Mouse (Mus musculus) intestine, postnatal 0 days (tissue): Measurements from ENCODE around the gene Prickle1. TPM values are rescaled to one million over a fixed set of nuclear protein-coding genes. Genes with fewer than 3 reads are reported as not detected.

ENCODE experiments used
- ATAC-seq: fragments of 200-750 bp; cut with Nextera tagmentation; 2 replicates; pipeline ENCODE4 v1.8.0; 2017; ENCODE audit warnings: mild to moderate bottlenecking, moderate TSS enrichment, moderate library complexity
- H3K27ac ChIP-seq: fragments of 300-500 bp; sonication (generic); 2 replicates; pipeline ENCODE4 v1.5.1; 2014; ENCODE audit warnings: mild to moderate bottlenecking, low read depth, low read length, moderate library complexity
- H3K27me3 ChIP-seq: fragments of 300-500 bp; sonication (generic); replicated peaks from 2 replicates; pipeline ENCODE4 v1.6.1; 2014; ENCODE audit warnings: low read length, mixed read lengths; ENCODE audit not compliant: control insufficient read depth, insufficient read depth
- H3K36me3 ChIP-seq: fragments of 300-500 bp; sonication (generic); 2 replicates; pipeline ENCODE4 v1.6.1; 2014; ENCODE audit warnings: mild to moderate bottlenecking, moderate library complexity; ENCODE audit not compliant: control insufficient read depth, insufficient read depth
- H3K4me1 ChIP-seq: fragments of 300-500 bp; sonication (generic); replicated peaks from 2 replicates; pipeline ENCODE4 v1.6.1; 2014; ENCODE audit warnings: antibody characterized with exemption, low read length, mixed read lengths; ENCODE audit not compliant: control insufficient read depth, insufficient read depth
- H3K4me2 ChIP-seq: fragments of 300-500 bp; sonication (generic); replicated peaks from 2 replicates; pipeline ENCODE4 v1.6.1; 2014; ENCODE audit warnings: low read depth, mild to moderate bottlenecking, moderate library complexity
- H3K4me3 ChIP-seq: fragments of 300-500 bp; sonication (generic); 2 replicates; pipeline ENCODE4 v1.5.1; 2014; ENCODE audit warnings: low read depth, low read length
- H3K9ac ChIP-seq: fragments of 300-500 bp; sonication (generic); 2 replicates; pipeline ENCODE4 v1.6.1; 2014; ENCODE audit warnings: mild to moderate bottlenecking, low read depth, low read length
- H3K9me3 ChIP-seq: fragments of 300-500 bp; sonication (generic); 2 replicates; pipeline ENCODE4 v1.6.1; 2016; ENCODE audit warnings: mixed run types; ENCODE audit not compliant: control insufficient read depth
- CTCF ChIP-seq: sonication (generic); IDR thresholded peaks from 2 replicates; pipeline ENCODE4 v1.5.1; 2016; ENCODE audit warnings: low read depth, mild to moderate bottlenecking, control low read depth, antibody characterized with exemption, moderate library complexity
- WGBS: fragments of 180-500 bp; shearing (Covaris S2); extraction: QIAGEN DNeasy Blood & Tissue Kit; methylation state at CpG from one replicate; pipeline ENCODE4 v1.1.7; 2014; 5-methylcytosine and 5-hydroxymethylcytosine counted together
- polyA plus RNA-seq: library from polyadenylated mRNA; unstranded; fragments of >200 nt; fragmentation: Nextera tagmentation; extraction: Ambion mirVana; gene quantifications from 2 replicates; pipeline ENCODE4 v1.2.1, GENCODE M21; 2015

The Prickle1 gene
- polyA plus RNA-seq, 1 experiment from 2014 or later, result 6.5 TPM

- no peaks in the 10 kb centered on the region for H3K9me3 ChIP-seq
- no peak overlapping the region for H3K9ac ChIP-seq
- H3K36me3 ChIP-seq, result no peaks in the 10 kb centered on the region
- WGBS, result 45% methylated on average over 5 of the region's 5 CpGs
- no peaks in the 10 kb centered on the region for H3K27me3 ChIP-seq
- no peak for TF ChIP-seq CTCF
- H3K4me3 ChIP-seq, result no peak overlapping the region
- H3K27ac ChIP-seq, result no peak overlapping the region
- ATAC-seq, result no peak
- H3K4me2 ChIP-seq, result no peak overlapping the region
- no peaks in the 10 kb centered on the region for H3K4me1 ChIP-seq
Observed at GRCm38 (mm10) chr15:93563491-93563890, 32.2 kb downstream of the Prickle1 start.

DNA sequence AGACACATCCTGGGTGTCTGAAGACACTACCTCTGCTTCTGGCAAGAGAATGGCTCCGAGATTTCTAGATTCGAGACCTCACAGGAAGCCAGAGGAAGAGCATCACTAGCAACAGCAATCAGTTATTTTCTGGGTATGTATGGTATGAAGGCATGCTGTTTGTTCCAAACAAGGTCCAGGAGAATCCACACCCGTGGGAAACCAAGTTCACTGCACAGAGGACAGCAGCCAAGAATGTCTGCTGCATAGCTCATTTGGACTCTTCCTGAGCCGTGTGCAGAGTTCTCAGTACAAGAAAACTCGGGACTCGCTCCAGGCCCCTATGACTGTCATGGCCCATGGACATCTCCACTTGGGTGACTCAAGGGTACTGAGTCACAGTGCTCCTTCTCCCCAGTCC is 34.2 kb downstream of the Prickle1 start:
- H3K4me2 ChIP-seq, result no peak overlapping the region
- no peaks in the 10 kb centered on the region for H3K9me3 ChIP-seq
- H3K36me3 ChIP-seq, result no peaks in the 10 kb centered on the region
- no peak for ATAC-seq
- no peak overlapping the region for H3K9ac ChIP-seq
- 51% methylated on average over 6 of the region's 6 CpGs for WGBS
- no peaks in the 10 kb centered on the region for H3K4me1 ChIP-seq
- H3K27me3 ChIP-seq, result no peaks in the 10 kb centered on the region
- H3K4me3 ChIP-seq, result no peak overlapping the region
- no peak overlapping the region for H3K27ac ChIP-seq
- no peak for TF ChIP-seq CTCF

DNA sequence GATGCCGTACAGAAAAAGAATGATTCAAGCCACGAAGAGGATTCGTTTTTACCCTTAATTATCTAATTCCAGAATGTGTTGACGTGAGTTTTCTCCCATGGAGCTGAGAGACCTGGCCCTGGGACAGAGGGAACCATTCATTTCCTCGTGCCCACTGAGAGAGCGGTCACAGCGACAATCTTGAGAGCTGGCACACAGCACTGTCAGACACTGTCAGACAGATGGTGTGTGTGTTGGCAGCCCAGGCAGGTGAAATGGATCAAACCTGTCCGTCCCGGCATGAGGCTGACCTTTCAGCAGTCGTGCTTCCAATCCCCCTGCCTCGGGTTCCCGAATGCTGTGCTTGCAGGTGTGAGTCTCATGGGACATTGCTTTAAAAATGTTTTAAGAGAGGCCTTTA is 37.3 kb downstream of the Prickle1 start:
- Histone ChIP-seq H3K4me1 (no peaks in the 10 kb centered on the region), H3K36me3 (no peaks in the 10 kb centered on the region), H3K4me3 (no peak overlapping the region), H3K4me2 (no peak overlapping the region), H3K27ac (no peak overlapping the region), H3K9me3 (no peaks in the 10 kb centered on the region), H3K27me3 (no peaks in the 10 kb centered on the region), H3K9ac (no peak overlapping the region)
- 94% methylated on average over 12 of the region's 12 CpGs for WGBS
- TF ChIP-seq CTCF, result no peak
- no peak for ATAC-seq

GRCm38 (mm10) chr15:93555719-93556118 is 40.0 kb downstream of the Prickle1 start:
- Histone ChIP-seq H3K4me1 (no peaks in the 10 kb centered on the region; the same call in 1 of the 2 replicates), H3K9ac (no peak overlapping the region), H3K27ac (no peak overlapping the region), H3K9me3 (no peaks in the 10 kb centered on the region), H3K4me3 (no peak overlapping the region), H3K27me3 (no peaks in the 10 kb centered on the region), H3K36me3 (no peaks in the 10 kb centered on the region), H3K4me2 (no peak overlapping the region)
- no peak for ATAC-seq
- TF ChIP-seq CTCF, result 0 out of 2 replicates have a peak, but pooled peaks have one; percentile 8
- WGBS, result 58% methylated on average over 8 of the region's 8 CpGs

- no peak overlapping the region for H3K4me3 ChIP-seq
- no peaks in the 10 kb centered on the region; the same call in 1 of the 2 replicates for H3K4me1 ChIP-seq
- no peak overlapping the region for H3K4me2 ChIP-seq
- no peak overlapping the region for H3K9ac ChIP-seq
- 76% methylated on average over 12 of the region's 12 CpGs for WGBS
- H3K9me3 ChIP-seq, result no peaks in the 10 kb centered on the region
- no peak for TF ChIP-seq CTCF
- no peak for ATAC-seq
- no peaks in the 10 kb centered on the region for H3K27me3 ChIP-seq
- no peak overlapping the region for H3K27ac ChIP-seq
- no peaks in the 10 kb centered on the region for H3K36me3 ChIP-seq
Observed at GRCm38 (mm10) chr15:93554203-93554851, 41.4 kb downstream of the Prickle1 start.

GRCm38 (mm10) chr15:93552169-93552568 is 43.5 kb downstream of the Prickle1 start:
- H3K4me1 ChIP-seq, result no peaks in the 10 kb centered on the region; the same call in 1 of the 2 replicates
- H3K9me3 ChIP-seq, result no peaks in the 10 kb centered on the region
- H3K4me2 ChIP-seq, result peak overlapping the region; percentile 56
- peak; percentile 86 for ATAC-seq
- H3K4me3 ChIP-seq, result peak overlapping the region; percentile 13; the same call in 1 of the 2 replicates
- no peaks in the 10 kb centered on the region for H3K36me3 ChIP-seq
- H3K27me3 ChIP-seq, result no peaks in the 10 kb centered on the region
- TF ChIP-seq CTCF, result no peak
- no peak overlapping the region for H3K9ac ChIP-seq
- no peak overlapping the region for H3K27ac ChIP-seq
- WGBS, result 7% methylated on average over 9 of the region's 9 CpGs
